Mouse (Mus musculus): ENCODE measurements around the gene B3gnt7.

DNA sequence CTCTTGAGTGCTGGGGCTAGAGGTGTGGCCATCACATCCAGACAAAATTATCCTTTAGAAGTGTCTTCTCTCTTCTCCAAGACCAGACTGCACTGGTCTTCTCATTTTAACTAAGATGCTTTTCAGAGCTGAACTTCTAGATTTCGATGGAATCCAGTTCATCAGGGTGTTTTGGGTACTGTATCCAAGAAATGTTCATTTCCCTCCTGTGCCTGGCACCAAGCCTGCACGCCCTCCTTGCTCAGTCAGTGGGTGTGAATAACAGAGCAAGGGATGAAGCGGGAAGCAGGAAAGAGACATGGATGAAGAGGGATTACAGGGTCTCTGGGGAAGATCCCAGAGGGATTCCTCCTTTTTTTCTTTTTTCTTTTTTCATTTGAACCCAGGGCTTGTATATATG lies 12.2 kb upstream of the B3gnt7 start:
- TF ChIP-seq CTCF (IDR thresholded peaks at IDR 0.05; ENCODE audit: low read depth, low read length) (no peak), POLR2A (IDR thresholded peaks at IDR 0.05; ENCODE audit: extremely low read depth, insufficient read depth, low read length) (no peak)

Data from liver, adult 2 months (tissue).